8 mouse cellular contexts compared by ENCODE assay signal in the genomic region with DNA sequence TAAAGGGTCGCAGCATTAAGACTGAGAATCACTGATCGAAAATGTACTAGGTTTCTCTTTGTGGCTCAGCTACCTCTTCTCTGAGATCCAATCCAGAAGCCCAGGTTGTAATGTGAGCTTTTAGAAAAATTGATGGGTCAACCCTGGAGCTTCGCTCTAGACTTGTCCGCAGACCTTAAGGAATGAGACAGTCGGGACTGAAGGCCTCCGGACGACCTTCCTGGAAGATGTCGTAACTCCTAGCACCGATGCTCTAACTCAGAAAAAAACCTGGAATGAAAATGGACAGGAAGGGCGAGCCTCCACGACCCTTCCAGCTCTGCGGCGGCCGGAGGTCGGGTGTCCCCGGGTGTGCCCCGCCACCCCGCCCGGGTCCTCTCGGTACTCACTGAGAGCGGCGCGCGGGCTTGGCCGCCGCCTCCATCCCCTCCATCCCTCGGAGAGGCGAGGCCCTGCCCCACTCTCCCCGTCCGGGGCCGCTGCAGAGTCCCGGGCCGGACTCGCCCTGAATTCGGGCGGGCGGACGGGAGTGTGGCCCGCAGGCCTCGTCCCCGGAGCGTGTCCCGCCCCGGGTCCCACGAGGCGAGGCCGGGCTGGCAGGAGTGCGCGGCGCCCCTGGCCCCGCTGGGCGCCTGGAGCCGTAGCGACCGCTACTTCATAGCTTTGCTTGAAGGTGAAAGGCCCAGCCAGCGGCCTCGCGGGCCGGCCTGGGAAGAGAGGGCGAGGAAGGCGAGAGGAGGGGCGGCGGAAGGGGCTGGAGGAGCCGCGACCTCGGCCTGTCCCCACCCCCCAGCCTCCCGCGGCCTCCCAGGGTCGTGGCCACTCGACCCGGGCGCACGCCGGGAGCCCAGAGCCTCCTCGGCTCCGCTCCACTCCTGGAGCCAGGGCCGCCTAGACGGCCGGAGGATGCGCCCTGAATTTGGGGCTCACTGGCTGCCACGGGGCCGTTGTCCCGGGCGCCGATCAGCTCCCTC. TPM values are rescaled to one million over a fixed set of nuclear protein-coding genes. Genes with fewer than 3 reads are reported as not detected.
A peak's percentile ranks its signal among the peaks of the same experiment; 100 is the strongest.
DNase-seq lines count a peak whose midpoint lies in the region; ATAC-seq and TF ChIP-seq lines count a peak whose summit lies in the region.

A gene (minus strand): TSS at position 648 of the 974 bp plus-strand sequence.

- H3K4me1 ChIP-seq in E14TG2a.4 (replicated peaks; ENCODE audit: low read depth, low read length), result peaks cover 57% of the 10 kb centered on the region
- H3K4me1 ChIP-seq in forebrain, embryonic 14.5 days (ENCODE audit: control insufficient read depth, insufficient read depth, low read length), result peaks cover 7% of the 10 kb centered on the region; the same call in 1 of the 2 replicates
- peaks cover 9% of the 10 kb centered on the region for H3K4me1 ChIP-seq in testis, adult 2 months (ENCODE audit: control insufficient read depth, insufficient read depth, low read length)

- no peak for TF ChIP-seq POLR2A in testis, adult 2 months (IDR thresholded peaks at IDR 0.05; ENCODE audit: control insufficient read depth, low read depth, low read length)

- intact Hi-C loops in heart, postnatal 10 days (cut with DNase I), result loop anchor here (2.0 kb wide), 1 partner anchor 37 kb away; no protein-coding TSS in a partner anchor

- peak within 1 kb of the TSS; percentile 89 for H3K4me2 ChIP-seq in forebrain, embryonic 14.5 days (ENCODE audit: low read length)

- H3K27ac ChIP-seq in forebrain, embryonic 14.5 days (ENCODE audit: low read depth, low read length), result peak within 1 kb of the TSS; percentile 44; the same call in 1 of the 2 replicates
- H3K27ac ChIP-seq in testis, adult 2 months (ENCODE audit: control insufficient read depth, insufficient read depth, low read depth, low read length), result no peak within 1 kb of the TSS

- no peaks in the 10 kb centered on the region for H3K36me3 ChIP-seq in E14TG2a.4 (ENCODE audit: insufficient read depth, low read length)
- H3K36me3 ChIP-seq in forebrain, embryonic 14.5 days (ENCODE audit: control insufficient read depth, insufficient read depth, low read length), result no peaks in the 10 kb centered on the region
- no peaks in the 10 kb centered on the region for H3K36me3 ChIP-seq in testis, adult 2 months (ENCODE audit: control insufficient read depth, insufficient read depth, low read length)

- DNase-seq in adrenal gland, adult 18-20 months (ENCODE audit: low spot score in 2 of 2), result peak; percentile 62 to 68
- peak; percentile 48 for DNase-seq in forebrain, embryonic 14.5 days (ENCODE audit: low spot score)
- DNase-seq in heart, postnatal 10 days, result peak; percentile 83 to 85
- peak; percentile 82 to 87 for DNase-seq in kidney, postnatal 36 days
- no peak for DNase-seq in layer of hippocampus, adult 9-11 months

- peak within 1 kb of the TSS; percentile 74 for H3K9ac ChIP-seq in forebrain, embryonic 14.5 days (ENCODE audit: low read length)

- WGBS in forebrain, embryonic 14.5 days, result 4% methylated on average over 61 of the region's 85 CpGs

- H3K4me3 ChIP-seq in E14TG2a.4 (replicated peaks; ENCODE audit: low read length), result peak within 1 kb of the TSS; percentile 80
- H3K4me3 ChIP-seq in forebrain, embryonic 14.5 days (ENCODE audit: low read depth, low read length), result peak within 1 kb of the TSS; percentile 43
- peak within 1 kb of the TSS; percentile 53 for H3K4me3 ChIP-seq in testis, adult 2 months (ENCODE audit: control insufficient read depth, low read depth, low read length)

- H3K27me3 ChIP-seq in E14TG2a.4 (ENCODE audit: insufficient read depth, low read length), result peaks cover 82% of the 10 kb centered on the region
- peaks cover 4% of the 10 kb centered on the region; the same call in 1 of the 2 replicates for H3K27me3 ChIP-seq in forebrain, embryonic 14.5 days (replicated peaks; ENCODE audit: control insufficient read depth, insufficient read depth, low read length)
- no peaks in the 10 kb centered on the region; the same call in 1 of the 2 replicates for H3K27me3 ChIP-seq in testis, adult 2 months (ENCODE audit: control insufficient read depth, insufficient read depth, low read length)

- TF ChIP-seq CTCF in E14TG2a.4 (conservative IDR thresholded peaks at IDR 0.05; ENCODE audit: low read length), result no peak
- TF ChIP-seq CTCF in testis, adult 2 months (IDR thresholded peaks at IDR 0.05; ENCODE audit: control insufficient read depth, insufficient read depth, insufficient replicate concordance, low read depth, low read length), result no peak

- ATAC-seq in forebrain, embryonic 14.5 days, result peak; percentile 66
- peak; percentile 32; the same call in 1 of the 2 replicates for ATAC-seq in megakaryocyte-erythroid progenitor cell, adult 5-6 weeks (replicated peaks; ENCODE audit: low FRiP score, low TSS enrichment, poor library complexity, severe bottlenecking)

- no peaks in the 10 kb centered on the region for H3K9me3 ChIP-seq in E14TG2a.4 (ENCODE audit: low read length)
- no peaks in the 10 kb centered on the region for H3K9me3 ChIP-seq in forebrain, embryonic 14.5 days (replicated peaks; ENCODE audit: control insufficient read depth, low read length)

RNA-seq across cellular contexts. Expression of the gene that starts here (rescaled TPM):
- 10 to 100 TPM; 23.9 to 33.3 TPM for total RNA-seq in adrenal gland, adult 18-20 months (2021)
- polyA plus RNA-seq in forebrain, embryonic 14.5 days (2014; fragmentation: Nextera tagmentation; extraction: Ambion mirVana), result 2.4 TPM in 2 replicates
- 10 to 100 TPM; 53.6 to 56.7 TPM for total RNA-seq in heart, postnatal 10 days (2021)
- 1.1 TPM in 1 of 2 replicates, not detected in the other for total RNA-seq in megakaryocyte-erythroid progenitor cell, adult 5-6 weeks (2014; fragmentation: Nextera tagmentation)
- total RNA-seq in megakaryocyte-erythroid progenitor cell, adult 5-6 weeks (2017), result not detected in 2 replicates
- polyA plus RNA-seq in testis, adult 2 months (2012; rRNA removed), result 4.7 and 5.7 TPM in 2 replicates

Comparison
In these comparisons a context has a peak if more than half of its experiments do, and no peak if none do; other contexts are left out.
1. RNA of the gene that starts here (total RNA-seq): 53.6 to 56.7 TPM in heart, postnatal 10 days and 23.9 to 33.3 TPM in adrenal gland, adult 18-20 months; 1.1 TPM in megakaryocyte-erythroid progenitor cell, adult 5-6 weeks; every median in the first group is over 10 times any median in the second.
2. Peak in every context shown above with its lines, with median percentiles within 50 percentile points of each other: H3K4me3 ChIP-seq.